Mouse (Mus musculus) thymus, adult 18-20 months (tissue): ENCODE results near the gene Cyp4f14.

Experiments
- DNase-seq, 2 experiments: peaks; one replicate each; pipeline ENCODE4 v3.0.0; 2022; ENCODE audit warnings: mixed read lengths in 2 of 2

The Cyp4f14 gene

DNA sequence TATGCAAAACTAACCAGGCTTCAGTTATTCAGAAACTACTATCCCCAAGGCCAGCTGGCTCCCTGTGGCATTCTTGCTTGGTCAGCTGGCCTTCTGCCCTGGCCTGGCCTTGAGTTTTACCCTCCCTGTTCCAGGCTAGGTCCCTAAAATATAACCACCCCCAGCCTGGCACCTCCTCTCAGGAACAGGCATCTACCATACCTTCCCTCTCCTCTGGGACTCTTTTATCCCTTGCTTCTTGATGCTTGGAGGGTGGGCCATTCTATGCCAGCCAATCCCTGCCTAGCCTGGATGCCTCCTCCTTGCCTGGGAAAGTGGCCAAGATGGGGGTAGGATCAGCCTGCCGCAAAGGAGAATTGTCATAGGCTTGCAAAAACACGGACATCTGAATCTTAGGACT lies at the start of gene Cyp4f14:
Gene Cyp4f14, minus strand, starts transcription at position 212 of the 400 bp plus-strand sequence.
- no peak for DNase-seq

GRCm38 (mm10) chr17:32965623-32966290 lies 48.6 kb upstream of the Cyp4f14 start, which contains the start of gene Zfp472:
Gene Zfp472, plus strand, starts transcription at chr17:32965814.
- peak; percentile 76 to 84 for DNase-seq

- peak in 1 of 2 experiments; percentile 11 for DNase-seq
Measured at GRCm38 (mm10) chr17:32965253-32965622, 48.1 kb upstream of the Cyp4f14 start.

- peak; percentile 53 to 54 for DNase-seq
Measured at GRCm38 (mm10) chr17:32951441-32951840, 34.3 kb upstream of the Cyp4f14 start.

DNA sequence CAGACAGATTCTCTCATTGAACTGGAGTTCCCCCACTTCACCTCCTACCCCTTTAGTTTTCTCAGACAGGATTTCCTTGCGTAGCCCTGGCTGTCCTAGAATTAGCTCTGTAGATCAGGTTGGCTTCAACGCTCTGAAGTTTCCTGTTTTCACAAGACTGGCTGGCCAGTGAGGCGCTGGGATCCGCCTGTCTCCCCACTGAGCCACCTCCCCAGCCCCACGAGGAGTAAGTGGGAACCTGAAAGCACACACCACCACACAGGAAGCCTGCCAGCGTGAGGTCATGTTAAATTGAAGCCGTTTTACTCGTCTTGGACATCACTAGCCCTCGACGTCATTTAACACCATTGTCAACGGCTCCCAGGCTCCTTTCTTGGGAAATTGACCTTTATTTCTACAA lies 33.9 kb upstream of the Cyp4f14 start:
- DNase-seq = no peak

- no peak for DNase-seq
Measured at GRCm38 (mm10) chr17:32950136-32950535, 33.0 kb upstream of the Cyp4f14 start.

DNA sequence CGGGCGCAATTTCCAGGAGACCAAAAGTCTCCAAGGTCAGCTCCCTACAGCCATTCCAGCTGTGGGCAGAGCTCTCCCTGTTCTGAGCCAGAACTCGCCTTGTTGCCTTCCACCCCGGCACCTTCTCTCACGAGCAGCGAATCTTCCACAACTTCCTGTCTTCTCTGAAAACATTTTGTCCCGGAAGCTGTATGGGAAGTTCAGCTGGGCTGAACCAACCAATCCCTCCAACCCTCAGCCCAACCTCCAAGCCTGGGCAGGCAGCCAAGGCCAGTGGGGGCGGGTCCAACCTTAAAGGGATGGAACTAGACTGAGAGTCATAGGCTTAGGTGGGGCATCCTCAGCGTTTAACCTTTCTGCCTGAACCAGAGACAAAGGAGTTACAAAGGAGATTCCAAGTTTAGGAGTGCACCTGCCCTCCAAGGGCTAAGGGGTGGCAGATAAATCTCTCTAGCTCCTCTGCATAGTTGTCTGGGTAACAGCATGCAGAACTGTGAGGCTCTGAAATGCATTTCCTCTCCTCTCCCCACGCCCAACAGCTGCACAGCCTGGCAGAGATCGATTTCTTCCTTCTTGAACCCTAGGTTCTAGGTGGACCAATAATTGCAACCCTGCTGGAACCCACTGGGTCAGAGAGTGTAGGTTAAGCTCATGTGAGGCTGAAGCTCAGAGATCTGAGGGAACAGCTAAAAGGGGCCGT lies 30.2 kb upstream of the Cyp4f14 start, which contains the start of gene Cyp4f13:
Gene Cyp4f13, minus strand, starts transcription at position 188 of the 700 bp plus-strand sequence.
- DNase-seq = peak; percentile 89 to 95

DNA sequence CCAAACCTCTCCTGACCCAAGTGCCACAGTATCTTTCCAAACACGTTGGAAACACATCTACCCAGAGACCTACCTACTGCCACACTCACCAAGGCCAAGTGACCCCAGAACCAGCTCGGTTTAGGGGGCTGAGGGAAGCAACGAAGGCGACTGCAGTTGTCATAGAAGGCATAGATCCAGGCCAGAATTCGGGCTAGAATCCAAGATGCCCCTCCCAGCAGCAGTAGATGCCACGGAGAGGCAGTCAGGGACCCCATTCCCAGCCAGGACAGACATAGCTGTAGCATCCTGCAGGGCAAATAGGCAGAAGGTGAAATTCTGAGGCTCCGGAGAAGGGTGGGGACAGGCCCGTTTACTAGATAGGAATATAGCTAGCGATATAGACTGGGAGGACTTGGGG lies 29.6 kb upstream of the Cyp4f14 start:
- DNase-seq = no peak

- DNase-seq = no peak
Measured at GRCm38 (mm10) chr17:32944402-32945035, 27.4 kb upstream of the Cyp4f14 start.

DNA sequence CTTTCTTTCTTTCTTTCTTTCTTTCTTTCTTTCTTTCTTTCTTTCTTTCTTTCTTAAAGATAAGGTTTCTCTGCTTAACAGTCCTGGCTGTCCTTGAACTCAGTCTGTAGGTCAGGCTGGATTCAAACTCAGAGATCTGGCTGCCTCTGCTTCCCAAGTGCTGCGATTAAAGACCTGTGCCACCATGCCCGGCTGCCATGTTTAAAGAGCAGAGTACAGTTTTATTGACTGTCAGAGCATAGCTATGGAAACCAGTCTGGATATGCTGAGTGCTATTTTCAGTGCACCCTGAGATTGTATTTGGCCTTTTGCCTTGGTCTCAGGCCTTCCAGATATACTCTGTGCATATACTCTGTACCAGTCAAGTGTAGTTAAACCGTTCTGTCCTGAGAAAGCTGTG lies 26.5 kb upstream of the Cyp4f14 start:
- DNase-seq = no peak

DNA sequence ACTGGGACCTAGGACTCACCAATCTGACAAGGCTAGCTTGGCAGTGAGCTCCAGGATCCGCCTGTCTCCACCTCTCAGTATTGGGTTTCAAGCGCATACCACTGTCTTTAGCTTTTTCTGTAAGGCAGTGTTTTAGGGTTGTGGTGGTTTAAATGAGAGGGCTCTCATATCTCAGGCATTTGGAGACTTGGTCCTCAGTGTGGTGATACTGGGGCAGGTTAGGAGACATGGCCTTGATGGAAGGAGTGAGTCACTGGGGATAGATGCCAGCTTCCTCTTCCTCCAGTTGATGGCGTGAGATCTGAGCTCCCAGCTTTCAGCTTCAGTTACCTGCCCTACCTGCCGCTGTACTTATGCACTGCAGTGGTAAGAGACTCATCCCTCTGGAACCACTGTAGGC lies 22.7 kb upstream of the Cyp4f14 start:
- no peak for DNase-seq

GRCm38 (mm10) chr17:32927803-32928202 lies 10.7 kb upstream of the Cyp4f14 start:
- no peak for DNase-seq

GRCm38 (mm10) chr17:32924658-32925312 lies 7.6 kb upstream of the Cyp4f14 start:
- DNase-seq = peak; percentile 51 to 60

DNA sequence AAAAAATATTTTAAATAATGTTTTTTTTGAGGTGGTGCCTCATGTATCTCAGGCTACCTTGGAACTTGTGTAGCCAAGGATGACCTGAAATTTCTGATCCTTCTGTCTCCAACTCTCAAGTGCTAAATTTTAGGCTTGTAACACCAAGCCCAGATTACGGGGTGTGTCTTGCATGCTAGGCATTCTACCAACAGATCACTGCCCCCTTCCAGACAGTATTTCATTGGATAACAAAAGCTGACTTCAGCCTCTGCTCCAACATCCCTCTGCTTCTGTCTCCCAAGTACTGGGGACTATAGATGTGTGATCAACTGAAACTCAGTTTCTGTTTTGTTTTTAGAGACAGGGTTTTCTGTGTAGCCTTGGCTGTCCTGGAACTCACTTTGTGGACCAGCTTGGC lies 6.5 kb upstream of the Cyp4f14 start:
- DNase-seq = no peak

- no peak for DNase-seq
Measured at GRCm38 (mm10) chr17:32919123-32919522, 2.0 kb upstream of the Cyp4f14 start.

DNA sequence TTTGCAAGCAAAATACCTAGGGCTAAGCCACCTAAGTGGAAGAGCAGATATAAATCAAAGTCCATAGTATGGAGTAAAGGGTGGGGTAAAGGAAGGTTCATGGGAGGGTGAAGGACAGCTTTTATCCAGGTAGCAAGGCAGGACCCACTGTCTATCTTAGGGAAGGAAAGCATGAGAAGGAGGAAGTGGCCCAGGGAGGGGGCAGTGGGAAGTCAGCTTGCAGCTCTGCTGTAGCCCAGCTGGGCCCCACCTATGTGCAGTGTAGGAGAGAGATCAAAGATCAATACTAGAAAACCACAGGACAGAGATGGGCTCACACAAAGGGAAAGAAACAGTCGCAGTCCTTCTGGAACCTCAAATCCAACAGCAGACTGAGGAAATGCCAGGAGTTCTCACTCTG lies 1.1 kb downstream of the Cyp4f14 start:
- DNase-seq = no peak

- DNase-seq = no peak
Measured at GRCm38 (mm10) chr17:32906172-32906571, 11.0 kb downstream of the Cyp4f14 start.

- DNase-seq = peak in 1 of 2 experiments; percentile 8
Measured at GRCm38 (mm10) chr17:32905239-32905638, 11.9 kb downstream of the Cyp4f14 start.

GRCm38 (mm10) chr17:32904414-32904813 lies 12.7 kb downstream of the Cyp4f14 start:
- no peak for DNase-seq

GRCm38 (mm10) chr17:32901751-32902525 lies 15.2 kb downstream of the Cyp4f14 start:
- no peak for DNase-seq

DNA sequence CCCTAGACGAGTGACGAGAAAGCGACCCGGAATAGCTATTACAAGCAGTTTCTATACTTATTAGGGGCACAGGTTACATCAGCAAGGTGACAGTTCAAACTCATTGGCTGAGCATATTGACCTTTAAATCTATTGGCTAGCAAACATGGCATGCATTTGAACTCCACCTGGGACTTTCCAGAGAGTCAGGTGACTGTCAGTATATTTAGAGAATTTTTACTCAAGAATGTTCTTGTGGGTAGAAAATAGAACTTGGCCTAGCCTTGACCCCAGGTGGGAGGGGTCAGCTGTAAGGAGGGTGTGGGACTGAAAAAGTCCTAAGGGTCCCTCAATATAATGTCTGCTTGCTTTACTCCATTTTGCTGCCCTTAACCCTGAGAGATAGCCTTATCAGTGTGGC lies 21.7 kb downstream of the Cyp4f14 start:
- no peak for DNase-seq

GRCm38 (mm10) chr17:32893901-32894300 lies 23.2 kb downstream of the Cyp4f14 start:
- no peak for DNase-seq
